18 mouse cellular contexts compared by ENCODE assay signal in the genomic region with DNA sequence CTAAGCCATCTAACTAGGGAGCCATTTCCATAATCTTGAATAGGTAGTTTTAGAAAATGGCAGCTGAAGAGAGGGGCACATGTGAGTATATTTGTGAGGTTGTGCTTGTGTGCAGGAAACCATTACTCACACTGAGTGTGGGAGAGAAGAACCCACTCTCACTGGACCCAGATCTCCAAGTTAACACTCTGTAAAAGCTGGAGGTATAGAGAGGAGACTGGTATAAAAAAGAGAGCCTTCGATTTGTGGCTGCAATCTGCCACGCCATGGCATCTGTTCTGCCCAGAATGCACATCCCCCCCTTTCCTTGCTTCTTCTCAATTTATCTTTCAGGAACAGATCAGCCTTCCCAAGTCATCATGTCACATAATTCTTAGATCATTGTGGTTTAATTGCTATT. TPM values are rescaled to one million over a fixed set of nuclear protein-coding genes. Genes with fewer than 3 reads are reported as not detected.
A peak's percentile ranks its signal among the peaks of the same experiment; 100 is the strongest.
DNase-seq lines count a peak whose midpoint lies in the region; ATAC-seq lines count a peak whose summit lies in the region.
"Had no signal": no experiment of that assay in that cellular context is flagged by ENCODE, and none has a peak within 500 bp of the region (broad histone marks: within the 10 kb centered on the region; RNA-seq: fewer than 3 reads in every experiment).

No protein-coding gene starts in this region.

- H3K4me3 ChIP-seq in heart, embryonic 13.5 days = no peak overlapping the region
- no peak overlapping the region for H3K4me3 ChIP-seq in forebrain, embryonic 14.5 days (ENCODE audit: low read depth, low read length)
- H3K4me3 ChIP-seq in hindbrain, embryonic 15.5 days = no peak overlapping the region
- no peak overlapping the region for H3K4me3 ChIP-seq in neural tube, embryonic 12.5 days
- H3K4me3 ChIP-seq: limb, embryonic 12.5 days; liver, embryonic 15.5 days; stomach, embryonic 15.5 days had no signal

- H3K4me1 ChIP-seq in heart, embryonic 13.5 days = peaks cover 11% of the 10 kb centered on the region
- peaks cover 4% of the 10 kb centered on the region; the same call in 1 of the 2 replicates for H3K4me1 ChIP-seq in forebrain, embryonic 14.5 days (ENCODE audit: control insufficient read depth, insufficient read depth, low read length)
- peaks cover 13% of the 10 kb centered on the region; the same call in 1 of the 2 replicates for H3K4me1 ChIP-seq in hindbrain, embryonic 15.5 days (replicated peaks)
- peaks cover 7% of the 10 kb centered on the region; the same call in 1 of the 2 replicates for H3K4me1 ChIP-seq in neural tube, embryonic 12.5 days
- H3K4me1 ChIP-seq: limb, embryonic 12.5 days; liver, embryonic 15.5 days; stomach, embryonic 15.5 days had no signal

- no peaks in the 10 kb centered on the region for H3K36me3 ChIP-seq in heart, embryonic 13.5 days
- no peaks in the 10 kb centered on the region for H3K36me3 ChIP-seq in forebrain, embryonic 14.5 days (ENCODE audit: control insufficient read depth, insufficient read depth, low read length)
- H3K36me3 ChIP-seq in hindbrain, embryonic 15.5 days = no peaks in the 10 kb centered on the region
- no peaks in the 10 kb centered on the region for H3K36me3 ChIP-seq in neural tube, embryonic 12.5 days
- H3K36me3 ChIP-seq: limb, embryonic 12.5 days; liver, embryonic 15.5 days; stomach, embryonic 15.5 days had no signal

- H3K9me3 ChIP-seq in heart, embryonic 13.5 days = no peaks in the 10 kb centered on the region
- no peaks in the 10 kb centered on the region for H3K9me3 ChIP-seq in forebrain, embryonic 14.5 days (replicated peaks; ENCODE audit: control insufficient read depth, low read length)
- no peaks in the 10 kb centered on the region for H3K9me3 ChIP-seq in hindbrain, embryonic 15.5 days
- no peaks in the 10 kb centered on the region for H3K9me3 ChIP-seq in neural tube, embryonic 12.5 days
- H3K9me3 ChIP-seq: limb, embryonic 12.5 days; liver, embryonic 15.5 days; stomach, embryonic 15.5 days had no signal

- H3K9ac ChIP-seq in heart, embryonic 13.5 days = no peak overlapping the region
- H3K9ac ChIP-seq in forebrain, embryonic 14.5 days (ENCODE audit: low read length) = no peak overlapping the region
- no peak overlapping the region for H3K9ac ChIP-seq in hindbrain, embryonic 15.5 days
- no peak overlapping the region for H3K9ac ChIP-seq in neural tube, embryonic 12.5 days
- H3K9ac ChIP-seq: limb, embryonic 12.5 days; liver, embryonic 15.5 days; stomach, embryonic 15.5 days had no signal

- DNase-seq in heart, postnatal 10 days = no peak
- DNase-seq in forebrain, embryonic 14.5 days (ENCODE audit: low spot score) = peak; percentile 4
- no peak for DNase-seq in cerebellum, adult 9-10 months
- no peak for DNase-seq in embryo, embryonic 11 days
- DNase-seq: B cell, adult 2 months; cerebellum, adult 11 months; cerebellum, postnatal 36 days; heart, adult 18-20 months; kidney, adult 2 months; lung, postnatal 10 days; spleen, adult 18-20 months; thymus, postnatal 14 days had no signal

- no peaks in the 10 kb centered on the region for H3K27me3 ChIP-seq in heart, embryonic 13.5 days (replicated peaks)
- no peaks in the 10 kb centered on the region for H3K27me3 ChIP-seq in forebrain, embryonic 14.5 days (replicated peaks; ENCODE audit: control insufficient read depth, insufficient read depth, low read length)
- H3K27me3 ChIP-seq in hindbrain, embryonic 15.5 days = no peaks in the 10 kb centered on the region
- no peaks in the 10 kb centered on the region for H3K27me3 ChIP-seq in neural tube, embryonic 12.5 days (replicated peaks)
- H3K27me3 ChIP-seq: limb, embryonic 12.5 days; liver, embryonic 15.5 days; stomach, embryonic 15.5 days had no signal

- intact Hi-C loops in heart, postnatal 10 days (cut with DNase I) = no loop called here

- ATAC-seq in heart, embryonic 13.5 days (ENCODE audit: extremely low read depth, insufficient number of reproducible peaks, low FRiP score, low TSS enrichment) = no peak
- ATAC-seq in forebrain, embryonic 14.5 days = peak; percentile 76
- peak; percentile 51; the same call in 1 of the 2 replicates for ATAC-seq in hindbrain, embryonic 15.5 days (ENCODE audit: low FRiP score, low read depth)
- peak; percentile 74 for ATAC-seq in neural tube, embryonic 12.5 days (ENCODE audit: low FRiP score, low read depth)

- H3K27ac ChIP-seq in heart, embryonic 13.5 days (replicated peaks) = no peak overlapping the region
- H3K27ac ChIP-seq in forebrain, embryonic 14.5 days (ENCODE audit: low read depth, low read length) = 0 out of 2 replicates have a peak overlapping the region, but pooled peaks have one; percentile 4
- peak overlapping the region; percentile 59 for H3K27ac ChIP-seq in hindbrain, embryonic 15.5 days (replicated peaks)
- H3K27ac ChIP-seq in neural tube, embryonic 12.5 days = no peak overlapping the region
- H3K27ac ChIP-seq: limb, embryonic 12.5 days; liver, embryonic 15.5 days; stomach, embryonic 15.5 days had no signal

- WGBS in heart, embryonic 13.5 days = 58% methylated on average over 2 of the region's 2 CpGs
- WGBS in forebrain, embryonic 14.5 days = 43% methylated on average over 2 of the region's 2 CpGs
- WGBS in hindbrain, embryonic 15.5 days = 50% methylated on average over 2 of the region's 2 CpGs
- WGBS in neural tube, embryonic 12.5 days = 52% methylated on average over 2 of the region's 2 CpGs

- peak overlapping the region; percentile 42 for H3K4me2 ChIP-seq in heart, embryonic 13.5 days
- H3K4me2 ChIP-seq in forebrain, embryonic 14.5 days (ENCODE audit: low read length) = no peak overlapping the region
- no peak overlapping the region for H3K4me2 ChIP-seq in hindbrain, embryonic 15.5 days
- H3K4me2 ChIP-seq in neural tube, embryonic 12.5 days (replicated peaks) = peak overlapping the region; percentile 34
- H3K4me2 ChIP-seq: limb, embryonic 12.5 days; liver, embryonic 15.5 days; stomach, embryonic 15.5 days had no signal

RNA-seq across cellular contexts. Expression of a gene that starts 24.8 kb away (rescaled TPM):
- 14.9 and 16.5 TPM in 2 replicates for polyA plus RNA-seq in heart, embryonic 13.5 days (2015; fragmentation: Nextera tagmentation; extraction: Ambion mirVana)
- 10 to 100 TPM; 14.3 to 22.4 TPM for total RNA-seq in heart, postnatal 10 days (2021)
- polyA plus RNA-seq in forebrain, embryonic 14.5 days (2014; fragmentation: Nextera tagmentation; extraction: Ambion mirVana) = 41.5 and 41.8 TPM in 2 replicates
- polyA plus RNA-seq in hindbrain, embryonic 15.5 days (2015; fragmentation: Nextera tagmentation; extraction: Ambion mirVana) = 47.5 and 50.6 TPM in 2 replicates
- polyA plus RNA-seq in neural tube, embryonic 12.5 days (2016; fragmentation: Nextera tagmentation; extraction: Ambion mirVana) = 55.9 and 58.7 TPM in 2 replicates

Comparison
In these comparisons a context has a peak if more than half of its experiments do, and no peak if none do; other contexts are left out.
1. H3K27ac ChIP-seq: peak in forebrain, embryonic 14.5 days (single experiment) and hindbrain, embryonic 15.5 days (single experiment); none in heart, embryonic 13.5 days (single experiment) and neural tube, embryonic 12.5 days (single experiment).
2. H3K4me2 ChIP-seq: peak in heart, embryonic 13.5 days (single experiment) and neural tube, embryonic 12.5 days (single experiment); none in forebrain, embryonic 14.5 days (single experiment) and hindbrain, embryonic 15.5 days (single experiment).